Mouse (Mus musculus): ENCODE measurements around the gene Gm37240.

Gene Gm37240

DNA sequence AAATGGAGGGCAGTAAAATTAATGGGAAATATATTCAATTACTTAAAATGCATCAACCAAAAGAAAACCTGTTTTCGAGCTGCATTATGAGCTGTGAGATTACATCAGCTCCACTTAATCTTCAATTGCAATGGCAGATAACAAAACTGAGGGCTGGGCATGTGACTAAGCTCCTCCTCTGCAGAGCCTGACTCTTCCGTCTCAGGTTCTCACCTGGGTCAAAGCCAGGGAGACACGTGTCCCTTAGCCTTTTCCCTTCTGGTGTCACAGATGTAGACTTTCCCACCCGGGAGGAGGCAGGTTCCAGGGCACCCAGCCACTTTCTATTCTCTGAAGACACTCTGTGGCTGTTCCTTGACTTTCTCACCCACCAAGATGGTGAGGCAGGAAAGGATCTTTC lies 58.3 kb downstream of the Gm37240 start:
- intact Hi-C loops (cut with DNase I) = no loop called here

DNA sequence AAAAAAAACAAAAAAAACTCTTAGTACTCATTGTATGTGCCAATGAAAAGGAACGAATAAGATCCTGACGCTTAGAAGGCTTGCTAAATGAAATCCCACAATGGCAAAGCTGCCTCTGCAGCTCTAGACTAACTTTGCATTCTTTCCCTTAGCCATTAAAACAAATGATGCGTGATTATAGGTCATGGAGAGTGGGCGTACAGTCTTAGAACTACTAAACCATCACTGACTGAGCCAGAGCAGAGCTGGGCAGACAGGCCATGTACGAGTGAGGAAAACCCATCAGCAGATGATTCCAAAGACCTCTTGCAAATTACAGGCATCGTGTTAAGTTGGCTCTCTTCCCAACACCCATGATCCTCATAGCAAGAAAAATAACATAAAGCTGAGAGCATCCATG lies 59.5 kb downstream of the Gm37240 start:
- intact Hi-C loops (cut with DNase I) = no loop called here

DNA sequence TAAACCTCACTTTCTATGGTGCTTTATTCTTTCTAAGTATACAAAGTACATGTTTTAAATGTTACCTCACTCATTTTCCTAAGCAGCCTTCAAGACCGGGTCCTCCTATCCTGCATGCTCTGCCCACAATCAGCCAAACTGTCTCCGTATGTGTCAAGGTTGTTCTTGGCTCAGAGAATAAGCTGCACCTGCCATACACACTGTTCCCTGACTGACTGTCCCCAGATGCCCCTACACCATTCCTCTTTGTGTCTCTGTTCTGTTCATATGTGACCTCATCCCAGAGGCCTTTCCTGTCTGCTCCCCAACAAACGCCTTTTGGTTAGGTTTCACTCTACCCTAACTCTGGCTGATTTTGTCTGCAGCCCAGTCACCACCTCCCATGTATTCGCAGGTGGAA lies 60.0 kb downstream of the Gm37240 start:
- intact Hi-C loops (cut with DNase I) = no loop called here

DNA sequence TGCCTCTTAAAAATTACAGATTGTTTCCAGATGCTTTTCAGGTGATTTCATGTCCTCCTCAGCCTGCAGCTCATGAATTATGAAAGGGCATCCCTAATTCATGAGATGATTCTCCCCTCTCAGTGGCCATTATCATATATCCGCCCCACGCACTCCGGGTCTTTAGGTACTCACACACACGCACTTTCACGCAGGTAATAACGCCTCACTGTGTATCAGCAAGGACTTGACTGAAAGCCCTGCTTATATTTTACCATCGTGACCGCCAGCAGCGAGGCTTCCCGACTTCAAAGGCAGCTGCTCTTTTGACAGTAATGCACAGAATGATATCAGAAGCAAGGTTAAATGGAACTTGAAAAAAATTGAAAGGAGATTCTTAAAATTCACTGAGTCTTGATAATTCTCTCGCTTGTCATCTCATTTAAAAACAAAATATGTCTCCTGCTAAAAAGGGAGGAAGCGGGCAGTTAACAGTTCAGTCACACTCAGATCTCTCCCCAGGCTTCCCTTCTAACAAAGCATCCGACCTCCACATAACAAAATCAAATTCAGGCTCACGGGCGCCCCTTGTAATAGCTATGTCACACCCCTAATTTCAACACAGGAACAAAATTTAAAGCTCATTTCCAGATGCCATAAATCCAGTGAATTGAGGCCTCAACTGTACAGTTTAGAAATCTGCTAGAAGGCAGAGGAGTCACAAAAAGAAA lies 66.3 kb downstream of the Gm37240 start:
- intact Hi-C loops (cut with DNase I) = no loop called here

DNA sequence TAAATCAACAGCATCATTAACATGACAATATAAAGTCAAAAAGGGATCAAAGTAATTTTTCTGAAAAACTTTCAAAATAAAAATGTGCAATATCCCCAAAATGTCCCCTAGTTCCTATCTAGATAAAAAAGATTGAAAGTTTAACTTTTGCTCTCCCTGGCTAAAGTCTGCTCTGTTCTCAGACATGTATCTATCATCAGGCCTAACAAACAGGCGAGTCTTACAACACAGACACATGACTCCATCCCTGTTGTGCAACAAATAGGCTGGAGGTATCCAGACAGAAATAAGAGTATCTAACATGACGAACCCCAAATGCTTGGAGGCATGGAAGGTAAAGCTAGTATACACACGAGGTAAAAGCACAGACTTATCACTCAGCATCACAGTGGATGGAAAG lies 68.0 kb downstream of the Gm37240 start:
- intact Hi-C loops (cut with DNase I) = no loop called here

DNA sequence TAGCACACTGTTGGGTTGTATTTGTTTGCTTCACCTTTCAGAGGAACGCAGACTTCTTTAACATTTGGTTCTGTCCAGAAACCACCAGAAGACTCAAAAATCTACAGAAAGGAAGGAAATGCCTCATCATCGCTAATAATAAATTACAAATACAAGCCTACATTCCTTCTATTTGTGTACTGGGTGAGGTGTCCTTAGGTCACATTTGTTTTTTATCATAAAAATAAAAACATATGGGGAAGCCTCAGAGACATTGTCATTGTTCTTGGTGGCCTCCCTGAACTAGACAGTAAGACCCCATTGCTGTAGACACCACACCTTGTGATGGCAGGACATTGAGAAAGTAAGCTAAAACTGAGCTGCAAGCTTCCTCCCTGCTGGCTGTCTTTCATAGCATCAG lies 70.1 kb downstream of the Gm37240 start, which contains the start of gene Fam160a1:
Fam160a1 (minus strand) TSS at position 101 of the 400 bp plus-strand sequence.
- intact Hi-C loops (cut with DNase I) = no loop called here

DNA sequence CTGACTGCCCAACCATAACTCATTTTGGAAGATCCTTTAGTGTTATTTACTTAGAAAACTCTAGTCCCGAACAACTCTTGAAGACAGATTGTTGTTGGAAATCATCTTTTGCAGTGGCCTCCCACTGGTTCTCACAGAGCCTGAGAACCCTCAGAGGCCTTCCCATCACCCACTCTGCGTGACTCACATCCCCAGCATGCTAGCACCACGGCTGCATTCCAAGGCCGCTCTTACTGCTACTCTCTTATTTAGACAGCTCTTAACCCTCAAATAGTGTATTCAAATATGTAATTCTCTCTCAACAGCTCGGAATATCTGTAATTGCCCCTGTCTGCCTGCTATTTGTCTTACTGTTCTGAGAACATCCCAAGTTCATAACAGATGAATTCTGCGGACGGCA lies 73.1 kb downstream of the Gm37240 start:
- intact Hi-C loops (cut with DNase I) = no loop called here

DNA sequence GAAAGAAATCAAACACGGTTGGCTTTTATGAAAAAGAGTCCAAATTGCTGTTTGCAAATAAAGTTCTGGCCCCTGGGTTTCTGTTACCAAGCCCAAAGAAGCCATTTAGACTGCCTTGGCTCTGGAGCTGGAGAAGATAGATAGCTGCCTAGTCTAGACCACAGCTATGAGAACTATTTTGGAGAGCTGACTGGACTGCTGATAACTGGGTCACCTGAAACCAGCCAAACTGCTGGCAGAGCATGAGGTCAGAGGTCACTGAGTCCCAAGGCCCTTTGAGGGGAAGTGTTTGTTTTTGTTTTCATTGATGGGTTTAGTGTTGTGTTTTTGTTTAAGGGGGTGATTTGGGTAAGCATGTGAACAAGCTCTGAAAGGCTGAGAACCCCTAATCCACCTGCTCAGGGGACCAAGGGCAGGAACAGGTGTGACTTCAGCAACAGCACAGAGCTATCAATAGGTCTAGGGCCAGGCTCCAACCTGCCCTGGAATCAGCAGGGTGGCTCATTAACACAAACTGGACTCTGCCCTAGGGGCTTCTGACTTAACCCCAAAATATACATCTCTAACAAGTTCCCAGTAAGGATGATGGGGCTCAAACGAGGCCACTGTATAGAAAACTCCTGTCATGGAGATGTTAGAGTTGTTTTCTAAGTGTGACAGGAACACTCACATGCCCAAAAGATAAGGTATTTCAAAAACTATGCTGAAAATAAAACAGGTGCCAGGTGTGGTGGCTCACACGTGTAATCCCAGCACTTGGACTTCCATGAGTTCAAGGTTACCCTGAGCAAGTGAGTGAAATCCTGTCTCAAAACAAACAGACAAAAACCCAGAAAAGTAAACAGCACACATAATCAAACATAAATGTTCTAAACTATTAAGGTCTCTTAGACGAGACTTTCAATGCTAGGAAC lies 74.0 kb downstream of the Gm37240 start:
- intact Hi-C loops (cut with DNase I) = no loop called here

DNA sequence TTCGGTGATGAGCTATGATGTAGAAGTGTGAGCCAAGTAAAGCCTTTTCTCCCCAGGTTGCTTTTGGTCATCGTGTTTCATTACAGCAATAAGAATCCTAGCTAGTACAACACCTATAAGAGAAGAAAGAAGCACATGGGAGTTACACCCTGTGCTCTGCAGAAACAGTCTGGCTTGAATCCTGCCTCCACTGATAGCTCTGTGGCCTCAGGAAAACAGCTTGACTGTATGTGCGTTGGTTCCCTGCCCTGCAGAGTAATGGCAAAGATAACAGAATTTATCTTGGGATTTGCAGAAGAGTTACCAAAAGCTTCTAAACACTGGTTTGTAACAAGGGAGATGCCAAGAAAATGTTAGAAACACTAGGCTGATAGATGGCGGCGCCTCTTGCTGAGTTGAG lies 75.3 kb downstream of the Gm37240 start:
- intact Hi-C loops (cut with DNase I) = no loop called here

DNA sequence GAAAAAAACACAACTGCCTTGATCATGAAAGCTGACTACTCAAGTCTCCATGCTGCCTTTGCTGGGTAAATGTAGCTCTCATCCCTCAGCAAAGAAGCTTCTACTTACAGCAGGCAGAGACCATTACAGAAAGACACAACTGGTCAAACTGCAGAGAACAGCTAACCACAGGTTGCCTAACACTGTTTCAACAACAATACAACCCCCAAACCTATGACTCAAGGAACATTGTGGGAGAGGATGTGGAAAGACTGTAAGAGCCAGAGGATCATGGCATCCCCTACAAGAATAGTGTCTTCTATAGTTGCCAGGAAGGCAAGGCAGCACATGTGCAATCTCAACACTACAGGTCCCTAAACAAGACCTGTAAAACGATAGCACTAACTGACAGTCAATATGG lies 94.2 kb downstream of the Gm37240 start:
- intact Hi-C loops (cut with DNase I) = no loop called here

DNA sequence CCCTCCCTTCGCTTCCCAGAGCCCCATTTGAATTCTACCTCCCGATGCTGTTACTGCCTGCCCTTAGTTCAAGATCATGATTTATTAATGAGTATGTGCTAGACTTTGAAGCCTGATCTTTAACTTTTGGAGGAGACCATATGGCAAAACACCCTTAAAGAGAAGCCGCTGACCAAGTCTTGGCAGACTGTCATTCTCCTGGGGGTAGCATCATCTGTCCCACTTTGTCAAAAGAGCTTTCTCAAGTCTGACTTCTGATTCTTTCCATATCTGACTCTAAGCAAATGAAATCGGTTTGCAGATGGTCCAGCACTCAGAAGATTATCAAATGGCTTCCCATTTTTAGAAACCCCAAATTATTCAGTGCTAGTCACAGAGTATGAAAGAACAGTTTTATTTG lies 97.6 kb downstream of the Gm37240 start:
- intact Hi-C loops (cut with DNase I) = no loop called here

DNA sequence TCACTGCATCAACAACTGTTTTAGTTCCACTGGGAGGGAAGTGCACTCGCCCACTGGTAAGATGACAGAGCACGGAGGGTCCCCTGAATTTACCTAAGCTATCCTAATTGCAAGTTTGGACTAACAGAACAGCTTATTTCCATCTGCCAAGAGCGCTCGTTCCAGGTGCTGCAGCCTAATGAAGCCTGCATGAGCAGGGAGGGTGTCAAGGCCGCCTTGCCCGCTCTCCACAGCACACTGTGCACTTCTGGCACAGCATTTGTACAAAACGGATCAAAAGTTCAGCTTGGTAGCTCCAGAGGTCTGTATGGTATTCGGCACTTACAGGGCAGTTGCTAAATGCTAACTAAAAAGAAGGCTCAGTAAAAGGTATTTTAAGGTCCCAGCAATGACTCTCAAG lies 100.8 kb downstream of the Gm37240 start:
- intact Hi-C loops (cut with DNase I) = no loop called here

DNA sequence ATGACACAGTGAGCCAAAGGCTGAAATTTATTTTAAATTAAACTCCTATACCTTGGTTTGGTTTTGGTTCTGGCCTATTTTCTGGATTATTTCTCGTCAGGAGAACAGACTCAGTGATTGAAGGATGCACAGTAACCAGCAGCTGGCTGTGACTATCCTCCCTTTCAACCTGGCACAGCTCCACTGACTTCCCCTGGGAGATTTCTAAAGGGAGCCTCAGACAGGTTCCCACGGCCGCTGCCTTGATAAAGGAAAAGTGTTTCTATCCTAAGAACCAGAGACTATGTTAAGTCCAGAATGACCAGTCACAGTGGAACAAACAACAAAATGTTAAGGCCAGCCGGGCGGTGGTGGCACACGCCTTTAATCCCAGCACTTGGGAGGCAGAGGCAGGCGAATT lies 106.4 kb downstream of the Gm37240 start:
- intact Hi-C loops (cut with DNase I) = no loop called here

DNA sequence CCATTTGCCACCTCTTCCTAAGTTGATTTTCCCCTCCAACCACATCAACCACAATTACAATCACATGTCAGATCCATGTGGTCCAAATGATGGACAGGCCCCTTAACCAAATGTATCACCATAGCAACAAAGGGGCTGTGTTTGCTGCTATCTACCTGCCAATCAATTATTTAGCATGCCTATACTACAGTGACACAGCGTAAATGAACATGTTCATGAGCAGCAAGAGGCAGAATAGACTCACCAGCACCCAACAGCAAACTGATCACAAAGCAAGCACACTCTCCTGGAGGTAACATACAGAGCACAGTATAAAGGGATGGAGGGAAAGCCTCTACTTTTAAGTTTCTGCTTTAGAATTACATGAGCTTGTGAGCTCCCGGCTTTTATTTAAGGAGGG lies 107.0 kb downstream of the Gm37240 start:
- intact Hi-C loops (cut with DNase I) = no loop called here

DNA sequence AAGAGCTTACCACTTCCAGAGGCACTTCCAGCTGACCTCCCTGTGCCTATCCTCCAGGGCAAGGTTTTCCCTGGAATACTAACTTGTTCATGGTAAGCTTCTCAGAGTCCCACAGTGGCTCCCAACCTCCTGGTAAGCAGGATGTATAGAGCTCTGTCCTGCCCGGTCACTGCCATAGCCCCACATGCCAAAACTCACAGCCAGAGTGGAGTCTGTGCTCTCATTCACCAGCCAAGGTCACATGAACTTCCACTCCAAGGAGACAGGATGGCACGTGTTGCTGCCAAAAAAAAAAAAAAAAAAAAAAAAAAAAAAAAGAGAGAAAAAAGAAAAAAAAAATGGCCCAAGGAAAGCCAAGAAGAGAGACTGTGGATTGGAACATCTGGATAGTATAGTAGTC lies 109.5 kb downstream of the Gm37240 start:
- intact Hi-C loops (cut with DNase I) = no loop called here

DNA sequence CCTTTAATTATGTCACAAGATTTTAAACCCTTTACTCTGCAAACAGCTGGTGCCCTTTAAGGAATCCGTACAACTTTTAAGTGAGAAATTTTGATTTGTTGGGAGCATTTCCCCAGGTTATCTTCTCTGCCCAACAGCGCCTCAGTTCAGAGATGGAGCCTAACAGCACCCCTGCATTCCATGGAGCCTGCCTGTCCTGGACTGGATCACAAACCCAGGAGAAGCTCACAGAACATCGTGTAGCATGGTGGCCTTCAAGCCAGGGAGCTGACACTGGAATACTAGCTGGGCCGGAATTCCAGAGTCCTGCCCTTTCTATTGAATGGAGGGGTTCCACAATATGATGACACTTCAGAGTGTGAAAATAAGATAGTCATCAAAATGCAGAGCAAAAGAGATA lies 110.0 kb downstream of the Gm37240 start:
- intact Hi-C loops (cut with DNase I) = no loop called here

DNA sequence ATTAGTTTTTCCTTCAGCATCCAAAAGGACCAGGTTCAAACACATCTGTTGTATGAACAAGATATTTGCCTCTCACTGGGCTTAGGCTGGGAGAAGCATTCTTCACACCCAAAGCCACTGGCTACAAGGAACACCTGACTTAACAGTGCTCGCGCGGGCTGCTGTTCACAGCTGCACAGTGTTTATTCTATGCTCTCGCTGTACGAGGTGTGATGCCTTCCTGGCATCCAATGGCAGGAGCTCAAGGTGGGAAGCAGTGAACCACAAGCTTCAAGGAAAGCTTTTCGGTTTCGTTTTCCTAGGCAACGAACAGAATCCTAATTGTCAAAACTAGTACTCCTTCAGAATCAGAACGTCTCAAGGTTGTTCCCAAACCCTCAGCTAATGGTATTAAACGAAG lies 110.6 kb downstream of the Gm37240 start:
- intact Hi-C loops (cut with DNase I) = no loop called here

DNA sequence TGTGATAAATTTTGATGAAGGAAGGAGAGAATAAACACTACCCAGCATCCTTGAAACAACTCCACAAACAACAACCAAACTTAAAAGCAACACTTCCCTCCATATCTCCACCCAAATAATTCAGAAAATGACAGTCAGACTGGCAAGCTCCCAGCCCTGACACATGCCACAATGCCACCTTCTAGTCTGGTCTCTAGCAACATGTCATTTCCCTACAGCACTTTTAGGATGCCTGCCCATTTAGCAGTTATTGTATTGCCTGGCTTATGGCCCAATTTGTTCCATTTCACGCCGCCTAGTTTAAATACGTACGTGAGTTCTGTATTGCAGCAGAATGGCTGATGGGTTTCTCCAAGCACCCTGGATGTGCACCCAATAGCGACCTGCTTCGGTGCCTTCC lies 111.2 kb downstream of the Gm37240 start:
- intact Hi-C loops (cut with DNase I) = no loop called here

DNA sequence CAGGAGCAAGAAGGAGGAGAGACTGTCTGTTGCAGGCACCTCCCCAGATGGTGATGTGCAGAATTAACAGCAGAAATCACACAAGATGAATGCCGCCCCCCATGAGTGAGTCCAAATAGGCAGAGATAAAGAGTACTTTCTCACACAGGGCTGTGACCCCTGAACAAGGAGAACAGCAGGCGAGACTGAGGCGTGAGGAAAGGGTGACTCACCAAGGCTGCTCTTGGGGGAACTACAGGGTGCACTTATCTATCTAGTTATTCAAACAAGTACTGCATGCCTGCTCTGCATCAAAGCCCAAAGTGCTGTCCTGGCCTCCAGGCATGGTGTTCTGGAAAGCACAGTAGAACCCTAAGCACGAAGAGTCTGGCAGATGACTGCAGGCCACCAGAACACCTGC lies 113.4 kb downstream of the Gm37240 start:
- intact Hi-C loops (cut with DNase I) = no loop called here

DNA sequence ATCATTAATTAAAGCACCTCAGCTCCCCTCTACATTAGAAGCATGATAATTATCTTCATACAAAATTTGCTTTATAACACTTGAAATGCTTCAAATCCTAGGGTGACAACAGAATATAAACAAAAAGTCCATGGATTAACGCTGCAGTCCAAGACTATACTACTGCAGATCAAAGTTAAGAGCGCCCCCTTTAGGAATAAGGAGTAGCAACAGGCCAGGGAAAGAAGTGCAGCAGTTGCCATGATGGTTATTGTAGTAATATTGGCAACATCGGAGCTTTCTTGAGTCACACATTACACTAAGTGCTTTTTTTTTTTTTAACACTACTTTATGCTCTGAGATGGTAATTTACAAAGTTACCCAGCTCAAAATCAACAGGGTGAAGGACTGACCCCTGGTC lies 113.9 kb downstream of the Gm37240 start:
- intact Hi-C loops (cut with DNase I) = no loop called here

DNA sequence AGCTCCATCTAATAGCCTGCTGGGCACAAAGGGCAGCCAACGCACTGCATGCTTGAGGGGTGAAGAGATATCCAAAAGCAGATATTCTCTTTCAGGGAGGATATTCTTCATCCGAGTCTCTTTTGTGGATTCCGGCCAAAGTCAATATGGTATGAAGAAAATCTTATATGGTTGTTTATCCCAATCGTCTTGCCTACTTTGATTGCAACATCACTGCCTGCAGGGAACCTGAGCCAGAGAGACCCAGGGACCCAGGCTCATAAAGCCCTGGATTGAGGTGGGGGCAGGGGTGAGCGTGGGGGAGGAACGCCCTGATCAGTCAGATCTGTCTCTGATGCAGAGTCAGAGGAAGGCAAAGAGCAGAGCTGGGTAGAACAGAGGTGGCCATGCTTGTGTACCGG lies 122.4 kb downstream of the Gm37240 start:
- intact Hi-C loops (cut with DNase I) = no loop called here

DNA sequence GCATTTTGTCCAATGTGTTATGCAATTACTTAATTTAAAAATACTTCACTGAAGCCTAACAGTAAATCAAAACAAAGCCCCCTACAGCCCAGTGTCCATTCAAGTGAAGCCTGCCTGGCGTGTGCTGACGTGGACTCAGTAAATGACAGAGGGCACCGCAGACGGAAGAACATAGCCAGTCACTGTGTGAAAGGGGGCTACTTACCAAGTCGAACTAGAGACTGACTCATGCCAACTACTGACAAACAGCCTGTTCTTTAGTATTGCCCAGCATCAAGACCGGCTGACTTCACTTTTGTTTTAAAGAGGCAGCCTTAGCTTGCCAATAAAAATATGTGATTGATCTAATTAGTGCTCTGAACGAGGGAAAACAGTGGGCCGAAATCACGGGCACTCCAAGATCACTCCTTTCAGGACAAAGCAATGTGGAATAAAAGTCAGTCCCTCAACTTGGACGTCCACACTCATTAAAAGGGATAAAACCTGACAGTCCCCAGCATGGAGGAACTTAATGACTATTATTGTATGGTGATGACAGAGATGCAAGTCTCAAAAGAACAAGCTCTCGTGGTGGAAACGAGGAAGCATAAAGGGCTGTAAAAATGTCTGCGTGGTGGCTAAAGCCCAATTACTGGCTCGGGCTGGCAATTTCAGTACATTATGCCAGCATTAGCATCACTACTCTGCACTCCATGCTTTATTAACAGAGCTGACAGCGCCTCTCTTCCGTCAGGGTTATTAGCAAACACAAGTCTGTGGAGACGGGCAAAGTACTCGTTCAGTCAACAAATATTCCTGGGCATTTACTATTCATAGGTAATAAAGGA lies 123.1 kb downstream of the Gm37240 start:
- intact Hi-C loops (cut with DNase I) = no loop called here
